8 mouse cellular contexts compared by ENCODE assay signal in genomic region chr6:92480941-92481689, GRCm38 (mm10).
DNase-seq lines count a peak whose midpoint lies in the region; ATAC-seq and TF ChIP-seq lines count a peak whose summit lies in the region.

No protein-coding gene starts in this region.

- peak overlapping the region; percentile 56 to 71 for H3K4me3 ChIP-seq in ES-E14 (ENCODE audit: insufficient read depth in 1 of 2, low read depth in 1 of 2, low read length in 2 of 2, poor library complexity in 1 of 2, severe bottlenecking in 1 of 2)
- peak overlapping the region; percentile 63 for H3K4me3 ChIP-seq in hindbrain, embryonic 10.5 days

- no peaks in the 10 kb centered on the region for H3K9me3 ChIP-seq in ES-E14 (ENCODE audit: control insufficient read depth, insufficient read depth, low read depth, low read length)
- no peaks in the 10 kb centered on the region for H3K9me3 ChIP-seq in hindbrain, embryonic 10.5 days

- DNase-seq in ES-E14 (ENCODE audit: low read depth, low spot score): no peak
- peak; percentile 87 for DNase-seq in cerebellum, postnatal 14 days
- peak; percentile 68 to 74 for DNase-seq in frontal cortex, postnatal 14 days (ENCODE audit: low spot score in 2 of 2)
- DNase-seq in hindbrain, embryonic 10.5 days (ENCODE audit: low spot score): peak; percentile 75
- peak; percentile 68 for DNase-seq in layer of hippocampus, adult 9-10 months (ENCODE audit: low spot score)
- peak; percentile 70 to 82 for DNase-seq in lung, adult 18-20 months
- peak; percentile 50 for DNase-seq in ovary, postnatal 36 days (ENCODE audit: low spot score)

- WGBS in hindbrain, embryonic 10.5 days: under 1% methylated on average over 21 of the region's 21 CpGs

- H3K36me3 ChIP-seq in ES-E14 (ENCODE audit: control insufficient read depth, insufficient read depth, low read length, poor library complexity, severe bottlenecking): no peaks in the 10 kb centered on the region
- no peaks in the 10 kb centered on the region for H3K36me3 ChIP-seq in hindbrain, embryonic 10.5 days

- H3K27ac ChIP-seq in ES-E14 (ENCODE audit: insufficient read depth, low read depth, low read length, poor library complexity, severe bottlenecking): peak overlapping the region; percentile 3; the same call in 1 of the 2 replicates
- peak overlapping the region; percentile 82 for H3K27ac ChIP-seq in hindbrain, embryonic 10.5 days

- peaks cover 0 to 5% of the 10 kb centered on the region in 2 experiments; a peak in 1 of 4 replicates for H3K4me1 ChIP-seq in ES-E14 (ENCODE audit: control insufficient read depth in 2 of 2, insufficient read depth in 2 of 2, low read length in 2 of 2, poor library complexity in 1 of 2)
- H3K4me1 ChIP-seq in hindbrain, embryonic 10.5 days (replicated peaks): peaks cover 36% of the 10 kb centered on the region

- peak overlapping the region; percentile 41 for H3K9ac ChIP-seq in ES-E14 (ENCODE audit: insufficient read depth, low read depth, low read length, poor library complexity, severe bottlenecking)

- in situ Hi-C loops in ES-E14 (cut with MboI; ENCODE audit: low sequenced_read_pairs in 2 of 2, unreplicated experiment in 2 of 2): no loop called here

- no peaks in the 10 kb centered on the region for H3K27me3 ChIP-seq in hindbrain, embryonic 10.5 days (ENCODE audit: insufficient read depth, poor library complexity, severe bottlenecking)

- no peak for ATAC-seq in monocyte, adult 5-6 weeks (replicated peaks; ENCODE audit: insufficient number of reproducible peaks, low FRiP score, low TSS enrichment, poor library complexity, severe bottlenecking)

TF ChIP-seq in ES-E14, 5 proteins besides CTCF, POLR2A, EP300 and RAD21:
- TF ChIP-seq CHD2 (IDR thresholded peaks at IDR 0.05; ENCODE audit: low read depth, low read length) (no peak), ZNF384 (IDR thresholded peaks at IDR 0.05; ENCODE audit: low read depth, low read length) (peak; percentile 91; the same call in 1 of the 2 replicates), ZC3H11A (IDR thresholded peaks at IDR 0.05; ENCODE audit: borderline replicate concordance, low read depth, low read length) (no peak)
TF ChIP-seq in ES-E14: peak in this region for 1.
